Mouse (Mus musculus) myocyte (in vitro differentiated cells): ENCODE measurements around the gene Rpl4. TPM values are rescaled to one million over a fixed set of nuclear protein-coding genes. Genes with fewer than 3 reads are reported as not detected.

ENCODE experiments used
- H3K27me3 ChIP-seq: one replicate; pipeline ENCODE4 v1.6.1; 2011; ENCODE audit not compliant: control insufficient read depth, insufficient read depth, insufficient read length
- H3K36me3 ChIP-seq: one replicate; pipeline ENCODE4 v1.6.1; 2011; ENCODE audit not compliant: control insufficient read depth, insufficient read depth
- H3K4me2 ChIP-seq: one replicate; pipeline ENCODE4 v1.6.1; 2011; ENCODE audit warnings: low read depth, control low read depth
- H3K4me3 ChIP-seq: one replicate; pipeline ENCODE4 v1.5.1; 2011; ENCODE audit warnings: mild to moderate bottlenecking, control low read depth, moderate library complexity
- H3K79me2 ChIP-seq: one replicate; pipeline ENCODE4 v1.6.1; 2011; ENCODE audit not compliant: control insufficient read depth, insufficient read depth
- H3ac ChIP-seq: one replicate; pipeline ENCODE4 v1.6.1; 2011; ENCODE audit not compliant: control insufficient read depth, insufficient read length
- CEBPB ChIP-seq: IDR thresholded peaks from 2 replicates; pipeline ENCODE4 v1.6.1; 2011; ENCODE audit warnings: mild to moderate bottlenecking, moderate library complexity; ENCODE audit not compliant: poor library complexity, insufficient read depth, severe bottlenecking
- E2F4 ChIP-seq: IDR thresholded peaks from one replicate; pipeline ENCODE4 v1.6.1; 2011; ENCODE audit warnings: mild to moderate bottlenecking, control low read depth, moderate library complexity; ENCODE audit not compliant: insufficient read depth
- MAX ChIP-seq: IDR thresholded peaks from one replicate; pipeline ENCODE4 v1.6.1; 2011; ENCODE audit warnings: low read depth, mild to moderate bottlenecking, control low read depth
- MYOD1 ChIP-seq, 3 experiments: IDR thresholded peaks; one replicate each; pipeline ENCODE4 v1.6.1; 2011; ENCODE audit warnings: control low read depth in 2 of 3, low read depth in 2 of 3, mild to moderate bottlenecking in 2 of 3, moderate library complexity in 1 of 3; ENCODE audit not compliant: insufficient read length in 2 of 3, control insufficient read depth in 1 of 3
- MYOG ChIP-seq, 3 experiments: IDR thresholded peaks; one replicate each; pipeline ENCODE4 v1.6.1; 2011; ENCODE audit warnings: control low read depth in 2 of 3, low read depth in 2 of 3, mild to moderate bottlenecking in 2 of 3; ENCODE audit not compliant: insufficient read length in 2 of 3, control insufficient read depth in 1 of 3, insufficient read depth in 1 of 3
- POLR2A ChIP-seq: IDR thresholded peaks from one replicate; pipeline ENCODE4 v1.6.1; 2011; ENCODE audit warnings: low read depth, mild to moderate bottlenecking, control low read depth, moderate library complexity; ENCODE audit not compliant: insufficient read length
- POLR2AphosphoS2 ChIP-seq: IDR thresholded peaks from one replicate; pipeline ENCODE4 v1.6.1; 2011; ENCODE audit warnings: low read depth, control low read depth; ENCODE audit not compliant: insufficient read length
- REST ChIP-seq: IDR thresholded peaks from one replicate; pipeline ENCODE4 v1.6.1; 2011; ENCODE audit warnings: mild to moderate bottlenecking, control low read depth, moderate library complexity; ENCODE audit not compliant: insufficient read depth, insufficient read length
- SRF ChIP-seq: IDR thresholded peaks from one replicate; pipeline ENCODE4 v1.6.1; 2011; ENCODE audit warnings: low read depth; ENCODE audit not compliant: control insufficient read depth, insufficient read length
- TCF12 ChIP-seq: IDR thresholded peaks from one replicate; pipeline ENCODE4 v1.6.1; 2011; ENCODE audit warnings: mild to moderate bottlenecking, control low read depth; ENCODE audit not compliant: poor library complexity, insufficient read depth, severe bottlenecking
- TCF3 ChIP-seq: IDR thresholded peaks from one replicate; pipeline ENCODE4 v1.6.1; 2011; ENCODE audit warnings: low read depth, control low read depth; ENCODE audit not compliant: insufficient read length
- USF1 ChIP-seq: IDR thresholded peaks from one replicate; pipeline ENCODE4 v1.6.1; 2011; ENCODE audit warnings: low read depth, mild to moderate bottlenecking, control low read depth, moderate library complexity
- polyA plus RNA-seq: library from polyadenylated mRNA; unstranded; fragments of >200 nt; fragmentation: generic; extraction: Trizol; gene quantifications from one replicate; pipeline ENCODE4 v1.2.1, GENCODE M21; 2012; ENCODE audit warnings: missing spikeins

The Rpl4 gene
- polyA plus RNA-seq, 1 experiment: 1,028 TPM

DNA sequence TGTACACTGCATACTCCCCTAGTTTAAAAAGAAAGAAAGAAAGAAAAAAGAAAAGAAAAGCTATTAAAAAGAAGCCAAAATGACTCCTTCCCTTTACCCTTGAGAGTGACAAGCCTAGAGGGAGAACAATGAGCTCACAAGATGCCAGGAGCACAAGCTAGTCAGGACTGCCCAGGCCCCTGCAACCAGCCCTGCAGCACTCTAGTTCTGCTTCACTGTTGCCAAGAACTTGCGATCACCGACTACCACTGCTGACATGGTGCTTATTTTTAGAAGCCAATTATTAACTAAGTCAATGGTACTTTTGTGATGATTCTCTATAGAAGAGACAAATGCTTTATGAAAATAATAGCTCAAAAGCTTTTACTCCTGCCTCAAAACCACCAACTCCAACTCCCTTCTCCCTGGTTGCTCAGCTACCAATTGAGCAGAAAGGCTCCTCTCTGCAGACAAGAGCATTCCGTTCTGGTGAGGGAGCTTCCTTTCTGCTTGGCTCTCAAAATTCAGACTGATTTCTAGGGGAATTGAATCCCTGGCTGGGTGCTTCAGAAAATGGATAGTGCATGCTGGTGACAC is 34.4 kb downstream of the Rpl4 start:
- no peak for TF ChIP-seq MYOD1 (IDR thresholded peaks at IDR 0.05; ENCODE audit: control insufficient read depth in 1 of 3, insufficient read length in 2 of 3, low read depth in 2 of 3)
- no peak for TF ChIP-seq SRF
- no peak for TF ChIP-seq CEBPB
- TF ChIP-seq E2F4: no peak
- TF ChIP-seq MAX: no peak
- TF ChIP-seq MYOG (IDR thresholded peaks at IDR 0.05; ENCODE audit: control insufficient read depth in 1 of 3, insufficient read depth in 1 of 3, insufficient read length in 2 of 3, low read depth in 2 of 3): no peak
- no peak for TF ChIP-seq REST
- no peak for TF ChIP-seq POLR2AphosphoS2
- TF ChIP-seq POLR2A: no peak

DNA sequence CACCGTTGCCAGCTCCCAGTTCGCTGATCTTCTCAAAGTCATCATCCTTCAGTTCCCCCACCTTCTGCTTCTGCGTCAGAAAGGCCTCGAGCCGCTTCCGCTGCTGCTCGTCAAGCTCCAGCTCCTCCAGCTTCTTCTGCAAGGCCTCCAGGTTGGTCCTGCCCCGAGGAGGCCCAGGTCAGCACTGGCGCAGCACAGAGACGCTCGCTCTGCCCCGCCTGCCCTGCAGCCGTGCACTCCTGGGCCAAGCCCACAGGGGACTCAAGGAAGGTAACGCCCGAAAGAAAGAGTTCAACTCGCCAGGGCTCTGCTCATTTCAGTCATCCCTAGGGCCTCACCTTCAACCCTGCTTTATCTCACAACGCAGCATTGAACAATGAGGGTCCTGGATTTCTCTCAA is 41.3 kb downstream of the Rpl4 start:
- Histone ChIP-seq H3K4me3 (no peak overlapping the region), H3K36me3 (peaks cover 22% of the 10 kb centered on the region), H3ac (no peak overlapping the region), H3K79me2 (peaks cover 30% of the 10 kb centered on the region), H3K27me3 (no peaks in the 10 kb centered on the region), H3K4me2 (no peak overlapping the region)
- TF ChIP-seq E2F4: no peak
- TF ChIP-seq USF1: no peak
- TF ChIP-seq CEBPB: no peak
- TF ChIP-seq TCF3: no peak
- no peak for TF ChIP-seq MAX
- no peak for TF ChIP-seq SRF
- TF ChIP-seq REST: no peak
- TF ChIP-seq MYOD1 (IDR thresholded peaks at IDR 0.05; ENCODE audit: control insufficient read depth in 1 of 3, insufficient read length in 2 of 3, low read depth in 2 of 3): no peak
- TF ChIP-seq MYOG (IDR thresholded peaks at IDR 0.05; ENCODE audit: control insufficient read depth in 1 of 3, insufficient read depth in 1 of 3, insufficient read length in 2 of 3, low read depth in 2 of 3): no peak
- TF ChIP-seq TCF12: no peak
- no peak for TF ChIP-seq POLR2AphosphoS2
- TF ChIP-seq POLR2A: no peak

More for the DNA sequence above, 34.4 kb downstream of the Rpl4 start:
- no peaks in the 10 kb centered on the region for H3K79me2 ChIP-seq
- H3K36me3 ChIP-seq: peaks cover 42% of the 10 kb centered on the region
- no peak overlapping the region for H3K4me3 ChIP-seq
- H3K4me2 ChIP-seq: no peak overlapping the region
- H3ac ChIP-seq: no peak overlapping the region
- no peaks in the 10 kb centered on the region for H3K27me3 ChIP-seq

DNA sequence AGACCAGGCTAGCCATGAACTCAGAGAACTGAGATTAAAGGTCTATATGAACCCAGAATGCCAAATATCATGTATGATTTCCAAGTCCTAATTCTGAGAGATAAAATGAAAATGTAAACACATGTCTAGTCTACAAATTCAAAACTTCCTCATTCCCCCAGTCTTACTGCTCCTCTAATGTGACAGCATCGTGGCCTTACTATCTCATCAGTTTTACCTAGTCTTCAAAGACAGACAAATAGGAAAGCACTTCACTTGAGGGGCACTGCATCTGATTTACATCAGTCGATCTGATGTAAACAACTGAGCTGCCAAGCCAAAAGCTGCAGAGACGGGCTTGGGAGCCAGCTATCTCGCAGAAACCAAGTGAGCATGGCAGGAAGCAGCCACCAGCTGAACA is 42.9 kb downstream of the Rpl4 start:
- no peaks in the 10 kb centered on the region for H3K27me3 ChIP-seq
- no peak overlapping the region for H3K4me2 ChIP-seq
- H3K79me2 ChIP-seq: peaks cover 43% of the 10 kb centered on the region
- H3ac ChIP-seq: no peak overlapping the region
- H3K4me3 ChIP-seq: no peak overlapping the region
- TF ChIP-seq TCF3 (no peak), REST (no peak), MYOD1 (IDR thresholded peaks at IDR 0.05; ENCODE audit: control insufficient read depth in 1 of 3, insufficient read length in 2 of 3, low read depth in 2 of 3) (no peak), TCF12 (no peak), USF1 (no peak), POLR2A (no peak), POLR2AphosphoS2 (no peak), E2F4 (no peak), MYOG (IDR thresholded peaks at IDR 0.05; ENCODE audit: control insufficient read depth in 1 of 3, insufficient read depth in 1 of 3, insufficient read length in 2 of 3, low read depth in 2 of 3) (no peak), SRF (no peak), CEBPB (no peak), MAX (no peak)
- peaks cover 20% of the 10 kb centered on the region for H3K36me3 ChIP-seq

DNA sequence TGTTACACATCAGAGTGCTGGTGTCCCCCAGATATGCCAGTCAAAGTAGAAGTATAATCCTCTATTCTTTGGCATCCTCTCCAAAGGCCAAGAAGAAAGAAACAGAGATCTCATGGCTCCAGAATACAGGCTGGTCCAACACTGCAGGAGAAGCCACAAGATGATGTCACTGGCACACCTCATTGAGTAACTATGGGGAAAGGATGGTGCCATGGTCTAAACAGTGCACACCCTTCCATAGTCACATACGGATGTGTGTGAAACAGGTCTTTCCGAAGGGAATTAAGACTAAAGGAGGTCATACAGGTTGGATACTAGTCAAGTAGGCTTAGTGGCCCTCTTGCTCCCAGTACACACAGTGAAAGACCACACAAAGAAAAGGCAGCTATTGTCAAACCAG is 43.5 kb downstream of the Rpl4 start:
- peaks cover 14% of the 10 kb centered on the region for H3K36me3 ChIP-seq
- H3K4me3 ChIP-seq: no peak overlapping the region
- H3K79me2 ChIP-seq: peaks cover 46% of the 10 kb centered on the region
- H3ac ChIP-seq: no peak overlapping the region
- TF ChIP-seq POLR2A: no peak
- no peak for TF ChIP-seq POLR2AphosphoS2
- TF ChIP-seq MAX: no peak
- no peak for TF ChIP-seq TCF12
- TF ChIP-seq MYOD1 (IDR thresholded peaks at IDR 0.05; ENCODE audit: control insufficient read depth in 1 of 3, insufficient read length in 2 of 3, low read depth in 2 of 3): no peak
- no peak for TF ChIP-seq TCF3
- TF ChIP-seq SRF: no peak
- TF ChIP-seq E2F4: no peak
- TF ChIP-seq REST: no peak
- no peak for TF ChIP-seq MYOG (IDR thresholded peaks at IDR 0.05; ENCODE audit: control insufficient read depth in 1 of 3, insufficient read depth in 1 of 3, insufficient read length in 2 of 3, low read depth in 2 of 3)
- TF ChIP-seq CEBPB: no peak
- no peak for TF ChIP-seq USF1
- H3K27me3 ChIP-seq: no peaks in the 10 kb centered on the region
- no peak overlapping the region for H3K4me2 ChIP-seq

DNA sequence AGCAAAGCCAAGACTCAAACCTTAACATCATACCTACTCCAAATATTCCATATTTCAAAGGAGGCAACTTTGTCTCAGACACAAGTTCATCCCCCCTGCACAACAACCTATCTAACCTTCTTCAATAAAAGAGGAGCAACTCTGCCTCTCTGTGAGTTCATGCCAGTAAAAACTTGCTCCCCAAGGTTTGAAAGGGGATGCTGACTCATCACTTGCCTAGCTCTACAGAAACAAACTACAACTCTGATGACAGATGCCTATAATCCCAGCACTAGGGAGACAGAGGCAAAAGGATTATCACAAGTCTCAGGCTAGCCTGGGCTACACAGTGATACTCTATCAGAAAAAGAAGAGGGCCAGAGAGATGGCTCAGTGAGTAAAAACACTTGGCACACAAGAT is 44.7 kb downstream of the Rpl4 start:
- TF ChIP-seq SRF (no peak), MAX (no peak), MYOG (IDR thresholded peaks at IDR 0.05; ENCODE audit: control insufficient read depth in 1 of 3, insufficient read depth in 1 of 3, insufficient read length in 2 of 3, low read depth in 2 of 3) (no peak), POLR2A (no peak), POLR2AphosphoS2 (no peak), MYOD1 (IDR thresholded peaks at IDR 0.05; ENCODE audit: control insufficient read depth in 1 of 3, insufficient read length in 2 of 3, low read depth in 2 of 3) (no peak), TCF3 (no peak), CEBPB (no peak)
- no peaks in the 10 kb centered on the region for H3K27me3 ChIP-seq

More for the DNA sequence above, 44.7 kb downstream of the Rpl4 start:
- Histone ChIP-seq H3K79me2 (peaks cover 55% of the 10 kb centered on the region), H3K4me2 (no peak overlapping the region), H3K4me3 (no peak overlapping the region), H3ac (no peak overlapping the region), H3K36me3 (peaks cover 5% of the 10 kb centered on the region)
